Mouse (Mus musculus) thymus, adult 2 months (tissue): ENCODE results near the gene Dpp6.

Source experiments
- CTCF ChIP-seq: fragments of 200-500 bp; IDR thresholded peaks from 2 replicates; pipeline ENCODE4 v1.5.1; 2012; ENCODE audit warnings: mild to moderate bottlenecking, control low read depth, low read length, moderate library complexity, borderline replicate concordance; ENCODE audit not compliant: control insufficient read depth, poor library complexity, insufficient read depth; ENCODE audit errors: extremely low read depth
- POLR2A ChIP-seq: fragments of 200-500 bp; IDR thresholded peaks from 2 replicates; pipeline ENCODE4 v1.6.1; 2012; ENCODE audit warnings: mild to moderate bottlenecking, low read length, control low read depth, moderate library complexity; ENCODE audit not compliant: control insufficient read depth, poor library complexity, insufficient read depth; ENCODE audit errors: extremely low read depth

- TF ChIP-seq POLR2A (no peak), CTCF (no peak)
Observed at GRCm38 (mm10) chr5:27081275-27081674, 264.3 kb downstream of the Dpp6 start.
